ENCODE assay signal across 8 mouse cellular contexts in genomic region chr17:7927582-7928535, GRCm38 (mm10). TPM values are rescaled to one million over a fixed set of nuclear protein-coding genes. Genes with fewer than 3 reads are reported as not detected.
DNase-seq lines count a peak whose midpoint lies in the region; ATAC-seq and TF ChIP-seq lines count a peak whose summit lies in the region.

No protein-coding gene starts in this region.

- no peaks in the 10 kb centered on the region for H3K27me3 ChIP-seq in kidney, adult 2 months (replicated peaks; ENCODE audit: control insufficient read depth, insufficient read depth, low read length)
- H3K27me3 ChIP-seq in kidney, embryonic 15.5 days: no peaks in the 10 kb centered on the region
- H3K27me3 ChIP-seq in embryonic facial prominence, embryonic 11.5 days (ENCODE audit: control insufficient read depth, insufficient read depth, low read length): no peaks in the 10 kb centered on the region
- H3K27me3 ChIP-seq in liver, embryonic 14.5 days (ENCODE audit: control insufficient read depth, insufficient read depth, low read length): no peaks in the 10 kb centered on the region

- TF ChIP-seq POLR2A in kidney, adult 2 months (IDR thresholded peaks at IDR 0.05; ENCODE audit: low read depth, low read length): no peak

- H3K9me3 ChIP-seq in kidney, embryonic 15.5 days (replicated peaks): no peaks in the 10 kb centered on the region
- H3K9me3 ChIP-seq in embryonic facial prominence, embryonic 11.5 days (replicated peaks; ENCODE audit: control insufficient read depth, low read length): no peaks in the 10 kb centered on the region
- no peaks in the 10 kb centered on the region for H3K9me3 ChIP-seq in liver, embryonic 14.5 days (ENCODE audit: control insufficient read depth, low read length)

- DNase-seq in kidney, adult 2 months: peak; percentile 74
- peak; percentile 92 for DNase-seq in adrenal gland, postnatal 14 days
- peak; percentile 62 for DNase-seq in embryonic facial prominence, embryonic 11.5 days (ENCODE audit: low spot score)
- peak; percentile 75 for DNase-seq in kidney, adult 9 months
- peak in 1 of 3 experiments; percentile 22 for DNase-seq in liver, embryonic 14.5 days (ENCODE audit: low read depth in 3 of 3, low spot score in 3 of 3)
- DNase-seq in retina, postnatal 1 day: peak; percentile 71
- peak; percentile 92 for DNase-seq in thymus, postnatal 4 days

- H3K4me2 ChIP-seq in kidney, embryonic 15.5 days: no peak overlapping the region
- H3K4me2 ChIP-seq in embryonic facial prominence, embryonic 11.5 days (ENCODE audit: low read depth, low read length): no peak overlapping the region
- no peak overlapping the region for H3K4me2 ChIP-seq in liver, embryonic 14.5 days (ENCODE audit: low read depth)

- H3K27ac ChIP-seq in kidney, adult 2 months (ENCODE audit: insufficient read depth, low read depth, low read length): no peak overlapping the region
- no peak overlapping the region for H3K27ac ChIP-seq in kidney, embryonic 15.5 days
- H3K27ac ChIP-seq in embryonic facial prominence, embryonic 11.5 days (replicated peaks; ENCODE audit: low read depth, low read length): no peak overlapping the region
- H3K27ac ChIP-seq in liver, embryonic 14.5 days: no peak overlapping the region

- 65% methylated on average over 24 of the region's 24 CpGs for WGBS in kidney, adult 2 months
- WGBS in kidney, embryonic 15.5 days: 72% methylated on average over 24 of the region's 24 CpGs
- WGBS in embryonic facial prominence, embryonic 11.5 days: 70% methylated on average over 24 of the region's 24 CpGs
- WGBS in liver, embryonic 14.5 days (ENCODE audit: insufficient replicate concordance): 51% methylated on average over 24 of the region's 24 CpGs

- no peak overlapping the region for H3K9ac ChIP-seq in kidney, embryonic 15.5 days
- H3K9ac ChIP-seq in embryonic facial prominence, embryonic 11.5 days (replicated peaks; ENCODE audit: low read length): no peak overlapping the region
- H3K9ac ChIP-seq in liver, embryonic 14.5 days (replicated peaks): no peak overlapping the region

- no peak overlapping the region for H3K4me3 ChIP-seq in kidney, adult 2 months (ENCODE audit: insufficient read depth, low read depth, low read length)
- H3K4me3 ChIP-seq in kidney, embryonic 15.5 days (replicated peaks): no peak overlapping the region
- no peak overlapping the region for H3K4me3 ChIP-seq in embryonic facial prominence, embryonic 11.5 days (ENCODE audit: low read depth, low read length)
- H3K4me3 ChIP-seq in liver, embryonic 14.5 days (ENCODE audit: insufficient read depth in 1 of 2, low read depth in 2 of 2, low read length in 2 of 2): no peak overlapping the region

- H3K36me3 ChIP-seq in kidney, adult 2 months (ENCODE audit: control insufficient read depth, insufficient read depth, low read length): no peaks in the 10 kb centered on the region
- no peaks in the 10 kb centered on the region for H3K36me3 ChIP-seq in kidney, embryonic 15.5 days
- no peaks in the 10 kb centered on the region for H3K36me3 ChIP-seq in embryonic facial prominence, embryonic 11.5 days (replicated peaks; ENCODE audit: control insufficient read depth, insufficient read depth, low read depth, low read length)
- no peaks in the 10 kb centered on the region for H3K36me3 ChIP-seq in liver, embryonic 14.5 days (replicated peaks; ENCODE audit: control insufficient read depth, insufficient read depth, low read depth)

- no peak for ATAC-seq in kidney, embryonic 15.5 days (replicated peaks; ENCODE audit: low FRiP score)
- ATAC-seq in embryonic facial prominence, embryonic 11.5 days (replicated peaks; ENCODE audit: insufficient number of reproducible peaks, low FRiP score, low TSS enrichment, low read depth): no peak
- ATAC-seq in liver, embryonic 14.5 days (ENCODE audit: insufficient read depth): no peak

- peak; percentile 83 for TF ChIP-seq CTCF in kidney, adult 2 months (conservative IDR thresholded peaks at IDR 0.05; ENCODE audit: insufficient read depth, insufficient read length, low read depth, low read length)
- peak; percentile 84 for TF ChIP-seq CTCF in liver, embryonic 14.5 days (IDR thresholded peaks at IDR 0.05; ENCODE audit: low read depth)

- TF ChIP-seq EP300 in liver, embryonic 14.5 days (IDR thresholded peaks at IDR 0.05; ENCODE audit: low read depth): no peak

- H3K4me1 ChIP-seq in kidney, adult 2 months (ENCODE audit: control insufficient read depth, insufficient read depth, low read length): no peaks in the 10 kb centered on the region; the same call in 1 of the 2 replicates
- H3K4me1 ChIP-seq in kidney, embryonic 15.5 days: peaks cover 16% of the 10 kb centered on the region
- H3K4me1 ChIP-seq in embryonic facial prominence, embryonic 11.5 days (ENCODE audit: control insufficient read depth, insufficient read depth, low read length): no peaks in the 10 kb centered on the region
- peaks cover 0 to 2% of the 10 kb centered on the region in 2 experiments; a peak in 1 of 4 replicates for H3K4me1 ChIP-seq in liver, embryonic 14.5 days (replicated peaks; ENCODE audit: control insufficient read depth in 2 of 2, insufficient read depth in 2 of 2, low read length in 1 of 2)

RNA-seq across cellular contexts. Expression of gene Tagap, which starts 2.1 kb away (rescaled TPM):
- polyA plus RNA-seq in kidney, adult 2 months (2012; rRNA removed): 0.91 and 1.8 TPM in 2 replicates
- 0.51 and 0.84 TPM in 2 replicates for polyA plus RNA-seq in kidney, embryonic 15.5 days (2015; fragmentation: Nextera tagmentation; extraction: Ambion mirVana)
- 3.9 and 6.6 TPM in 2 replicates for total RNA-seq in adrenal gland, postnatal 14 days (2021)
- 0.42 and 0.65 TPM in 2 replicates for polyA plus RNA-seq in embryonic facial prominence, embryonic 11.5 days (2014; fragmentation: Nextera tagmentation; extraction: Ambion mirVana)
- 0.79 and 0.90 TPM in 2 replicates for polyA plus RNA-seq in liver, embryonic 14.5 days (2012; rRNA removed)
- polyA plus RNA-seq in liver, embryonic 14.5 days (2014; fragmentation: Nextera tagmentation; extraction: Ambion mirVana): 1.3 and 1.6 TPM in 2 replicates

RNA-seq across cellular contexts. Expression of gene Rsph3a, which starts 17.6 kb away (rescaled TPM):
- 77.2 and 85.9 TPM in 2 replicates for polyA plus RNA-seq in kidney, adult 2 months (2012; rRNA removed)
- polyA plus RNA-seq in kidney, embryonic 15.5 days (2015; fragmentation: Nextera tagmentation; extraction: Ambion mirVana): 52.0 and 61.3 TPM in 2 replicates
- 43.1 and 46.0 TPM in 2 replicates for total RNA-seq in adrenal gland, postnatal 14 days (2021)
- polyA plus RNA-seq in embryonic facial prominence, embryonic 11.5 days (2014; fragmentation: Nextera tagmentation; extraction: Ambion mirVana): 46.0 and 52.9 TPM in 2 replicates
- polyA plus RNA-seq in liver, embryonic 14.5 days (2012; rRNA removed): 8.2 and 14.3 TPM in 2 replicates
- polyA plus RNA-seq in liver, embryonic 14.5 days (2014; fragmentation: Nextera tagmentation; extraction: Ambion mirVana): 17.2 and 19.1 TPM in 2 replicates
